Mouse (Mus musculus) heart, adult 8-10 months (tissue): ENCODE measurements around the gene St7. TPM values are rescaled to one million over a fixed set of nuclear protein-coding genes. Genes with fewer than 3 reads are reported as not detected.

ENCODE experiments used
- DNase-seq: peaks from one replicate; pipeline ENCODE4 v3.0.0; 2022; ENCODE audit warnings: low spot score
- total RNA-seq, 4 experiments: library from RNA; stranded (reverse); gene quantifications; 2 replicates each; pipeline ENCODE4 v1.2.4; 2022

The St7 gene
- total RNA-seq, 4 experiments from 2014 or later, result 14.4 to 19.0 (median 16.0) TPM

- no peak for DNase-seq
These were observed 251.3 kb downstream of the St7 start for GRCm38 (mm10) chr6:17943877-17944617.

GRCm38 (mm10) chr6:17946456-17946855 lies 253.7 kb downstream of the St7 start:
- DNase-seq, result no peak

DNA sequence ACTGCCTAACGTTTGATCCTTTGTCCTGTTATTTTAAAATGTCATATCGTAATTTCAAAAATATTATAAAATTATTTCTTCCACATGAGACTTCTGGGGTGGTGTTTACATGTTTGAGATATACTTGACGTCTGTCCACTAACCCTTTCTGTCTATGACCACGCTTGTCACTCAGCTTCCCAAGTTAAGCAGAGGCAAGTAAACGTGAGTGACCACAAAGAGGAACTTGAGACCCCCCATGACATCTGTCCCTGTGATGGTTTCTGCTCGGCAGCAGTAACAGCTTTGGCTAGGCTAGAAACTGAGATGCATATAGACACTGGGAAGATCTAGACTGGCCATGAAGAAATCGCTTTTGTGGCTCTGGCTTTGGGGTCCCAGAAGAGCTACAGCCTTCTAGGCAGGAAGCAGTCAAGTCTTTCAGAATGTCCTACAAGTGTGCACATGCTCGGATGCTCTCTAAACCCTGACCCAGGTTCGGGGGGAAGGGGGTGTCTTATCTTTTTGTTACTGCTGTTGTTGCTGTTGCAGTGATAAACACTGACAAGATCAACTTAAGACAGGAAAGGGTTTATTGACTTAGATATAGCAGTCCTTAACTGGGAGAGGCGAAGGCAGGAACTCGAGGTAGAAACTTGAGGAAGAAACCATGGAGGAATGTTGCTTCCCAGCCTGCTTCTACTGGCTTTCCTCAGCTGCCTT lies 254.5 kb downstream of the St7 start:
- DNase-seq, result no peak

DNA sequence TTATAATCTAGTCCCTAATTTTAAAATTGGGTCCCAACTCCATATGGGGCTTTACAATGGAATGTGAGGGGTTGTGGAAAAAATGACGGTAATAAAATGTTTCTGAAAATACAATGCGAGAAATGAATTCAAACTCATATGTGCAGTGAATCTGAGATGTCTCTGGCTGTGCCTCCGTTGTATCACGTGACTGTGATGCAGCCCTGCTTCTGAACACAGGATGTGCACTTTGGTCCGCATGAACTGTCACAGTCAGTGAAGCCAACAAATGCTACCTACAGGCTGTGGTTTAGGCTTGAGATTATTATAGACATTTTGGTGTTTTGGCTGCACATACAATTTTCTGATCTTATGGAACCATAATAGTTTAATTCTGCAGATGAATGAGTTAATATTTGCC lies 256.4 kb downstream of the St7 start:
- DNase-seq, result no peak

GRCm38 (mm10) chr6:17951779-17952178 lies 259.0 kb downstream of the St7 start:
- no peak for DNase-seq

GRCm38 (mm10) chr6:17963455-17963854 lies 270.7 kb downstream of the St7 start:
- DNase-seq, result no peak

DNA sequence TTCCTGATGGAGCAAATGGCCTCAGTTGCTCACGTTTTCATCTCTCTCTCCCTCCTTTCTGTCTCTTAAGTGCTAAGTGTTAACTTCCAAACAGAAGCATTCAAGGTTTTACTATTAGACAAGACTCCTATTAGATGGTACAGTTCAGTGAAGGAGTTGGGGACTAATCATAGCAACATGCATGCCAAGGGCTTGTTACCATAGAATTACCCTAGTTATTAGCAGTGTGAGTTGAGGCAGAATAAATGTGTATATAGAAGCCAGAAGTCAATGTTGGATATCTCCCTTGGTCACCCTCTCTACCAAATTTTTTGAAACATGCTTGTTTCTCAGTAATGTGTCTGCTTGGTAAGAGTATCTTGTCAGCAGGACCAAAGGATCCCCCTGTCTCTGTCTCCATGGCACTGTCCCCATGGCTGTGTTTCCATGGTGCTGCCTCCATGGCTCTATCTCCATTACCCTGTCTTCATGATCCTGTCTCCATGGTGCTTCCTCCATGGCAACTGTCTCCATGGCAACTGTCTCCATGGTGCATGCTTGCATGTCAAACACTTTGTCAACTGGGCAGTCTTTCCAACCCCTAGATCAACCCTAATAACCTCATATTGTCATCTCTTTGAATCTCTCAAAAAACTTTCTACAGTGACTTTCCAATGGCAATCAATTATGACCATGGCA lies 275.9 kb downstream of the St7 start:
- DNase-seq, result no peak

GRCm38 (mm10) chr6:17969815-17970214 lies 277.1 kb downstream of the St7 start:
- no peak for DNase-seq

GRCm38 (mm10) chr6:17971393-17971792 lies 278.7 kb downstream of the St7 start:
- DNase-seq, result no peak

- DNase-seq, result no peak
These were observed 281.7 kb downstream of the St7 start for GRCm38 (mm10) chr6:17974416-17974815.

- no peak for DNase-seq
These were observed 284.4 kb downstream of the St7 start for GRCm38 (mm10) chr6:17977165-17977564.

DNA sequence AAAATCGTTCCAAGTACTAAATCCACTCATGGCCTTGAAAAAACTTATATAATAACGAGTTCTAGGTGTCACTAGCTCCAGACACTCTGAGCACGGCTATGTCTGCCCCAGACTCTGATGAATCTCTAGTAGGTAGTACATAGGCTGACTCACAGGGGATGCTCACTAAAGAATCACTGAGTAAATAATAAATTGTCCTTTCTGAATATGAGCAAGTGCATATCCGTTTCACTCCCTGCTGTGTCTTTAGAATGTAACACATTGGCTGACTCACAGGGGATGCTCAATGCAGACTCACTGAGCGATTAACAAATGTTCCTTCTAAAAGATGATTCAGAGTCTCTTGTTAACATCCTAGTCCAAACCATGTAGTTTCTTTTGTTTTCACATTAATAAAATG lies 285.6 kb downstream of the St7 start:
- no peak for DNase-seq

GRCm38 (mm10) chr6:17978881-17979280 lies 286.1 kb downstream of the St7 start:
- DNase-seq, result no peak

- no peak for DNase-seq
These were observed 286.6 kb downstream of the St7 start for GRCm38 (mm10) chr6:17979361-17979760.

- no peak for DNase-seq
These were observed 297.7 kb downstream of the St7 start for GRCm38 (mm10) chr6:17990173-17991028.

GRCm38 (mm10) chr6:17991625-17992024 lies 298.9 kb downstream of the St7 start:
- DNase-seq, result no peak

Other genes with a start within 250 kb of the St7 start
- gene Met, start 229.1 kb upstream of the St7 start, total RNA-seq, result 1 to 10 TPM; 1.1 to 2.5 (median 1.7) TPM
- 100 to 1,000 TPM; 133 to 149 (median 136) TPM for gene Capza2, start 56.7 kb upstream of the St7 start, total RNA-seq